Mouse (Mus musculus): ENCODE measurements around the gene Olfml2a. TPM values are rescaled to one million over a fixed set of nuclear protein-coding genes. Genes with fewer than 3 reads are reported as not detected.
A peak's percentile ranks its signal among the peaks of the same experiment; 100 is the strongest.

Gene Olfml2a
- polyA plus RNA-seq, 1 experiment from 2014 or later: 2.7 TPM

DNA sequence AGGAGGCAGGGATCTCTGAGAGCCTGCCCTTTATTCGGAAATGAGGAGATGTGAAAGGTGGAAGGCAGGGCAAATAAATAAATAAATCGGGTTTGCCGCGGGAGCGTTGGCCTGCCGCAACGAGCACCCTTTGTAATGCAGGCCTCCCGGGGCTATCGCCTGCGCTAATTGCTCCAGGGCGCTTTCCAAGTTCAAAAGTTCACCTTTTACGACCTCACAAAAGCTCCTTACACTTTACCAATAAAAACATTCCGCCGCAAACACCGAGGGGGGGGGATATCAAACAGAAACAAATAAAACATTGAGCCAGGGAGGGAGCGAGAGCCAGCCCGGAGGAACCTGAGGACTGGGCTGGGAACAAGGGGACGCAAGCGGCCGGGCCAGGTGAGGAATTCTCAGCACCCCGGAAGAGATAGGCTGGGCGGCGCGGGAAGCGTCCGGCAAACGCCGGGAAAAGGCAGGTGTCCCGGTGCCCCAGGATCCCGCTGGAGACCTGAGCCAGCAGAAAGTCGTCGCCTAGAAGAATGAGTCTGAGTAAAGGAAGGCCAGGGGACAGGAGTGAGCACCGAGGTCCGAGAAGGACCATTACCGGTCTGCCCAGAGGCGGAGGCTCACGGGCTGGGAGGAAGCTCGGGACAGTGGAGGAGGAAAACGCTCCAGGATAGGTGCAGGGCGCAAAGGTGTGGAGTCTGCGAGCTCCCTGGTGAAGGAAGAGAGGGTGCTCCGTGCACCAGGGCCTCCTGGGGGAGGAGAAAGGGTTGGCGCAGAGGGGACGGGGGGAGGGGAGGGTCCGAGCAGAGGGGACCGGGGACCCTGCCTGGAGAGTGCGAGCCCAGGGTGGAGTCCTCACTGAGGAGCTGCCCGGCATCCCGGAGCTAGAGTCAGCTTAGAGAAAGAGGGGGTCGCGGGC is 6.4 kb upstream of the Olfml2a start:
- peak; percentile 29 for DNase-seq (ENCODE audit: low spot score)
- H3K4me3 ChIP-seq (replicated peaks; ENCODE audit: low read depth, low read length): peak overlapping the region; percentile 84
- no peaks in the 10 kb centered on the region for H3K36me3 ChIP-seq (ENCODE audit: insufficient read depth, low read length)
- peak; percentile 55 for ATAC-seq (replicated peaks; ENCODE audit: low FRiP score, low read depth)
- no peak overlapping the region for H3K27ac ChIP-seq
- no peak for TF ChIP-seq CTCF (IDR thresholded peaks at IDR 0.05; ENCODE audit: low read depth)
- under 1% methylated on average over 49 of the region's 51 CpGs for WGBS
- peak overlapping the region; percentile 96 for H3K4me2 ChIP-seq (ENCODE audit: low read length)
- no peaks in the 10 kb centered on the region for H3K9me3 ChIP-seq (replicated peaks; ENCODE audit: low read length)
- peak overlapping the region; percentile 59 for H3K9ac ChIP-seq (ENCODE audit: low read depth, low read length)
- H3K27me3 ChIP-seq (ENCODE audit: insufficient read depth, low read length): peaks cover 6% of the 10 kb centered on the region; the same call in 1 of the 2 replicates
- H3K4me1 ChIP-seq (replicated peaks; ENCODE audit: insufficient read depth, low read length): no peaks in the 10 kb centered on the region; the same call in 1 of the 2 replicates

DNA sequence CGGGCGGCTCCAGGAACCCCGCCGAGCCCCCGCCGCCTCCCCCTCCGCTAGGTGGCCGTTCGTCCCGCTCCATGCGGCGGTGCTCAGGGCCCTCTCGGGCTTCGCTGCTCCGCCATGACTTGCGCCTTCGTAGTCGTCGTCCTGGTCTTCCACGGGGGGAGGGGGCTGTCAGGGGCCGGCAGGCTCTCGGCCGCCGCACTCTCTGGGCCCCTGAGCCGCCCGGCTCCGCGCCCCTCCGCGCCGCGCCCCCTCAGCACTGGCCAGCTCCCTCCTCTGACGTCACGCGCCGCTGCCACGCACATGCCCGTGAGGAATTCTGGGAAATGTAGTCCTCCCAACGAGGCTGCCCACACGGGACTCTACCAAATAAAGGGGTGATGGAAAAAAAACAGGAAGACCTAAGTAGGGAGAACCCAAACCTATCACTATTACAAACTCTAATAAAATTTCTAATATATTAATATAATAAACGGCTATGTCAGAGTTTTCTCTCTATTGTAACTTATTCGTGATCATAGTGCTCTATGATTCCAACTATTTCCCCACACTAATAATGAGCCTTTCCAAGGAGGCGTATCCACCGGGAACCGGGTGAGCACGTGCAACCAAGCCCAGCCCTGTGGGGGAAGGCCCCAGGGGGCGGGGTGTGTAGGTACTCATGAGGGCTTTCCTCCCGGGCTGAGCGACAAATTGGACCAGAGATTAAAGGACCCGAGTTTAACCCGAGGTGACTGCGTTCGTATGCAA is 5.5 kb upstream of the Olfml2a start:
- Histone ChIP-seq H3K36me3 (ENCODE audit: insufficient read depth, low read length) (no peaks in the 10 kb centered on the region), H3K9me3 (replicated peaks; ENCODE audit: low read length) (no peaks in the 10 kb centered on the region), H3K4me1 (replicated peaks; ENCODE audit: insufficient read depth, low read length) (no peaks in the 10 kb centered on the region; the same call in 1 of the 2 replicates), H3K27ac (peak overlapping the region; percentile 15; the same call in 1 of the 2 replicates), H3K27me3 (ENCODE audit: insufficient read depth, low read length) (peaks cover 6% of the 10 kb centered on the region; the same call in 1 of the 2 replicates), H3K4me3 (replicated peaks; ENCODE audit: low read depth, low read length) (peak overlapping the region; percentile 84), H3K9ac (ENCODE audit: low read depth, low read length) (peak overlapping the region; percentile 59), H3K4me2 (ENCODE audit: low read length) (peak overlapping the region; percentile 96)
- ATAC-seq (replicated peaks; ENCODE audit: low FRiP score, low read depth) (peak; percentile 95), DNase-seq (ENCODE audit: low spot score) (peak; percentile 98)
- TF ChIP-seq CTCF (IDR thresholded peaks at IDR 0.05; ENCODE audit: low read depth): 0 out of 2 replicates have a peak, but pooled peaks have one; percentile 2
- under 1% methylated on average over 49 of the region's 53 CpGs for WGBS

DNA sequence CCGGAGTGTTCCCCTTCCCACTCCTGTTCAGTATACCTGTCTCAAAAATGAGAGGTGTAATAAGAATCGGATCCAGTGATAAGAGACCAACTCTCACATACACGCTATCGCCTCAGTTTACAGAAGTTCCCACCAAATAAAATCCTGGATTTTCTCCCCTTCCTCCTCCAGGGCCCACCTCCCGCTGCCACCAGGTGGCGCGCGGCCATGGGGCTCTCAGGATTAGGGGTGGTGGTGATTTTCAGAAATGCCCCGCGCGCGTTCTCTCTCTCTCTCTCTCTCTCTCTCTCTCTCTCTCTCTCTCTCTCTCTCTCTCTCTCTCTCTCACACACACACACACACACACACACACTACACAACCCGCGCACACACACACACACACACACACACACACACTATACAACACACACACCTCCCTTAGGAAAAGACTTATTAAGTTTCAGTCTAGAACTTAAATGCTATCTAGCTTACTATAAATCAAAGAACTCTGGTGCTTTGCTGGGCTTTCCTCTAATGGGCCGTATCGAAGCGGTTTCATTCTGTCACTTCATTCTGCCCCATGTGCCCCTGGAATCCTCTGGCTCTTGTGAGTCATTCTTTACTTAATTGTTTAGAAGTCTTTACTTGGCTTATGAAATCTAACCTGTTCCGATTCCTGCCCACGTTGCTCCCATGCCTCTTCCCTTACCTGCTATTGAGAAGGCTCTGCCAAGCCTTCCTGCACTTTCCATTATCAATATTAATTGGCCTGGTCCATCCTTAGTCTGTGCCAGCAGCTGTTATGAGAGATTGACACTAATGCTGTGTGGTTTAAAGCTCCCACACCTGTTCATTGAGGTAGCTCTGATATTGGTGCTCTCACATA is 4.4 kb upstream of the Olfml2a start, which contains the start of gene Nr6a1:
Gene Nr6a1, minus strand, starts transcription at position 574 of the 865 bp plus-strand sequence.
- H3K27ac ChIP-seq: peak within 1 kb of the TSS; percentile 15; the same call in 1 of the 2 replicates
- peak within 1 kb of the TSS; percentile 29 for H3K4me3 ChIP-seq (replicated peaks; ENCODE audit: low read depth, low read length)
- H3K9me3 ChIP-seq (replicated peaks; ENCODE audit: low read length): no peaks in the 10 kb centered on the region
- 2% methylated on average over 19 of the region's 19 CpGs for WGBS
- no peaks in the 10 kb centered on the region for H3K36me3 ChIP-seq (ENCODE audit: insufficient read depth, low read length)
- peak; percentile 59 for ATAC-seq (replicated peaks; ENCODE audit: low FRiP score, low read depth)
- H3K27me3 ChIP-seq (ENCODE audit: insufficient read depth, low read length): peaks cover 6% of the 10 kb centered on the region; the same call in 1 of the 2 replicates
- H3K4me1 ChIP-seq (replicated peaks; ENCODE audit: insufficient read depth, low read length): peaks cover 7% of the 10 kb centered on the region; the same call in 1 of the 2 replicates
- DNase-seq (ENCODE audit: low spot score): peak; percentile 86
- TF ChIP-seq CTCF (IDR thresholded peaks at IDR 0.05; ENCODE audit: low read depth): peak; percentile 90
- peak within 1 kb of the TSS; percentile 96 for H3K4me2 ChIP-seq (ENCODE audit: low read length)
- H3K9ac ChIP-seq (ENCODE audit: low read depth, low read length): no peak within 1 kb of the TSS

DNA sequence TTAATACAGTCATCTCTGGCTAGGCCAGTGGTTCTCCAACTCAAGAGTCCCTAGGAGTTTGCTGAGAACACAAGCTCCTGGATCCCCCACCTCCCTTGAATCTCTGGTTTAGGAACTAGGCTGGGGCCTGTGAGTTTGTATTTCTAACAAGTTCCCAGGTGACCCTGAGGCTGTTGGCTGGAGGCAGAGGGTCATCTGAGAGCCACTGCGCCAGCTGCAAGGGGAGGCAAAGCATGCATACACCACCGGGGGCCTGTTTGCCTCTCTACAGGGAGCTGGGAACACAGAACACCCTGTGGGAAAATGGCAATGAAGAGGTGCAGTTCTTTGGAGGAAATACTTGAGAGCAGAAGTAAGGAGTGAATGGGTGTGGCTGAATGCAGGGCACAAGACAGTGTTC is 1.5 kb upstream of the Olfml2a start:
- ATAC-seq (replicated peaks; ENCODE audit: low FRiP score, low read depth): no peak

DNA sequence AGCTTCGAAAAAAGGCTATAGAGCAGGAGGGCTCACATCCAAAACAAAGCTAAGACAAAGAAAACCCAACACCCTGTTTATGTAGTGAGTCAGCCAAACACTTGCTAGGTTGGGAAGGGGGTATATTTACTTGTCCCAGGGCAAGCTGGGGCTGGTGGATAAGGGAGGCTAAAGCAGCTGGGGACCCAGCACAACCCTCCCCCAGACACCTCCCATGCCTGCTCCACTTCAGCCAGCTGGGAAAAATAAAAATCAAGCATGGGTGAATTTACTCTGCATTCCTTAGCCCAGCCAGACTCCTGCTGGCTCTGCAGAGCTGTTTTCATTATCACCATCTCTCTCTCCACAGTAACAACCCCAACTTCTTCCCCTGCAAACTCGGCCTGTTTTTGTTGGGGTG is 2.2 kb downstream of the Olfml2a start:
- H3K4me1 ChIP-seq (replicated peaks; ENCODE audit: insufficient read depth, low read length): peaks cover 7% of the 10 kb centered on the region; the same call in 1 of the 2 replicates
- peak; percentile 78 for DNase-seq (ENCODE audit: low spot score)
- ATAC-seq (replicated peaks; ENCODE audit: low FRiP score, low read depth): peak; percentile 45; the same call in 1 of the 2 replicates
- no peak overlapping the region for H3K4me2 ChIP-seq (ENCODE audit: low read length)
- no peak overlapping the region for H3K27ac ChIP-seq
- H3K9me3 ChIP-seq (replicated peaks; ENCODE audit: low read length): no peaks in the 10 kb centered on the region
- no peak for TF ChIP-seq CTCF (IDR thresholded peaks at IDR 0.05; ENCODE audit: low read depth)
- no peaks in the 10 kb centered on the region for H3K27me3 ChIP-seq (ENCODE audit: insufficient read depth, low read length)
- no peaks in the 10 kb centered on the region for H3K36me3 ChIP-seq (ENCODE audit: insufficient read depth, low read length)
- no peak overlapping the region for H3K9ac ChIP-seq (ENCODE audit: low read depth, low read length)
- H3K4me3 ChIP-seq (replicated peaks; ENCODE audit: low read depth, low read length): no peak overlapping the region
- 10% methylated on average over 2 of the region's 2 CpGs for WGBS

More for the DNA sequence above, 1.5 kb upstream of the Olfml2a start:
- Histone ChIP-seq H3K4me2 (ENCODE audit: low read length) (no peak overlapping the region), H3K9ac (ENCODE audit: low read depth, low read length) (no peak overlapping the region), H3K4me3 (replicated peaks; ENCODE audit: low read depth, low read length) (no peak overlapping the region), H3K27me3 (ENCODE audit: insufficient read depth, low read length) (no peaks in the 10 kb centered on the region), H3K9me3 (replicated peaks; ENCODE audit: low read length) (no peaks in the 10 kb centered on the region), H3K4me1 (replicated peaks; ENCODE audit: insufficient read depth, low read length) (peaks cover 7% of the 10 kb centered on the region; the same call in 1 of the 2 replicates), H3K36me3 (ENCODE audit: insufficient read depth, low read length) (no peaks in the 10 kb centered on the region), H3K27ac (no peak overlapping the region)
- no peak for TF ChIP-seq CTCF (IDR thresholded peaks at IDR 0.05; ENCODE audit: low read depth)
- DNase-seq (ENCODE audit: low spot score): no peak
- WGBS: 62% methylated on average over 2 of the region's 2 CpGs

Data from kidney, postnatal 0 days (tissue).